Mouse (Mus musculus) right cerebral cortex, postnatal 4 days (tissue): Measurements from ENCODE around the gene Thbs2.

Source experiments
- DNase-seq: peaks from one replicate; pipeline ENCODE4 v3.0.0-alpha.2; 2022

The Thbs2 gene

GRCm38 (mm10) chr17:14693994-14694374, at the start of gene Thbs2:
TSS of gene Thbs2 (minus strand) at chr17:14694235.
- DNase-seq: no peak

GRCm38 (mm10) chr17:14735493-14736004, 41.5 kb upstream of the Thbs2 start:
- no peak for DNase-seq

GRCm38 (mm10) chr17:14734380-14734779, 40.3 kb upstream of the Thbs2 start:
- no peak for DNase-seq

- no peak for DNase-seq
Observed at GRCm38 (mm10) chr17:14733941-14734340, 39.9 kb upstream of the Thbs2 start.

- no peak for DNase-seq
Observed at GRCm38 (mm10) chr17:14733027-14733426, 39.0 kb upstream of the Thbs2 start.

GRCm38 (mm10) chr17:14730629-14731028, 36.6 kb upstream of the Thbs2 start:
- DNase-seq: no peak

- no peak for DNase-seq
Observed at GRCm38 (mm10) chr17:14727481-14727880, 33.4 kb upstream of the Thbs2 start.

GRCm38 (mm10) chr17:14724786-14725185, 30.8 kb upstream of the Thbs2 start:
- DNase-seq: no peak

GRCm38 (mm10) chr17:14721325-14721724, 27.3 kb upstream of the Thbs2 start:
- no peak for DNase-seq

- DNase-seq: no peak
Observed at GRCm38 (mm10) chr17:14720912-14721311, 26.9 kb upstream of the Thbs2 start.

GRCm38 (mm10) chr17:14720227-14720626, 26.2 kb upstream of the Thbs2 start:
- no peak for DNase-seq

GRCm38 (mm10) chr17:14718801-14719200, 24.8 kb upstream of the Thbs2 start:
- DNase-seq: no peak

GRCm38 (mm10) chr17:14714782-14715181, 20.7 kb upstream of the Thbs2 start:
- DNase-seq: no peak

GRCm38 (mm10) chr17:14714374-14714773, 20.3 kb upstream of the Thbs2 start:
- no peak for DNase-seq

- no peak for DNase-seq
Observed at GRCm38 (mm10) chr17:14711784-14712183, 17.7 kb upstream of the Thbs2 start.

GRCm38 (mm10) chr17:14711032-14711431, 17.0 kb upstream of the Thbs2 start:
- no peak for DNase-seq

- DNase-seq: no peak
Observed at GRCm38 (mm10) chr17:14706066-14706465, 12.0 kb upstream of the Thbs2 start.

- no peak for DNase-seq
Observed at GRCm38 (mm10) chr17:14705466-14705865, 11.4 kb upstream of the Thbs2 start.

- DNase-seq: no peak
Observed at GRCm38 (mm10) chr17:14703771-14704170, 9.7 kb upstream of the Thbs2 start.

GRCm38 (mm10) chr17:14703268-14703667, 9.2 kb upstream of the Thbs2 start:
- DNase-seq: no peak

- DNase-seq: no peak
Observed at GRCm38 (mm10) chr17:14702701-14703100, 8.7 kb upstream of the Thbs2 start.

- DNase-seq: no peak
Observed at GRCm38 (mm10) chr17:14701891-14702290, 7.9 kb upstream of the Thbs2 start.

- DNase-seq: no peak
Observed at GRCm38 (mm10) chr17:14700204-14700603, 6.2 kb upstream of the Thbs2 start.

- no peak for DNase-seq
Observed at GRCm38 (mm10) chr17:14698188-14698587, 4.2 kb upstream of the Thbs2 start.

- DNase-seq: no peak
Observed at GRCm38 (mm10) chr17:14697096-14697495, 3.1 kb upstream of the Thbs2 start.
